Mouse (Mus musculus): Measurements from ENCODE around the gene Bbx. TPM values are rescaled to one million over a fixed set of nuclear protein-coding genes. Genes with fewer than 3 reads are reported as not detected.

Bbx gene
- polyA plus RNA-seq, 2 experiments, result 1.8 to 3.4 TPM

DNA sequence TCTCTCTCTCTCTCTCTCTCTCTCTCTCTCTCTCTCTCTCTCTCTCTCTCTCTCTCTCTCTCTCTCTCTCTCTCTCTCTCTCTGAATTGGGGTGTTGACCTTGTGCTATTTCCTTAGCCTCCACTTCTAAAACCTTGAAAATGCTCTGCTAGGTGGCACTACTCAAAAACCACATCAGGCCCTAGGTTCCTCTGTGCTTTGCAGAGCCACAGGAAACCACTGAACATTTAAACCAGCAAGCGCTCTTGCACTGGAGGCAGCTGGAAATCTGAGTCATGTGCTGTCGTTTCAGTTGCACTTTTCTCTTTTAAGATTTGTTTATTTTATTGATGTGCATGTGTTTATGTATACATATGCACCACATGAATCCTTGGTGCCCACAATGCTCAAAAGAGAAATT lies 59.6 kb downstream of the Bbx start:
- no peak overlapping the region for H3K27ac ChIP-seq
- 29% methylated on average over 2 of the region's 2 CpGs for WGBS (ENCODE audit: insufficient replicate concordance)
- H3K4me1 ChIP-seq (replicated peaks; ENCODE audit: control insufficient read depth in 2 of 2, insufficient read depth in 2 of 2, low read length in 1 of 2), result peaks cover 3 to 18% of the 10 kb centered on the region in 2 experiments
- DNase-seq (ENCODE audit: low read depth in 3 of 3, low spot score in 3 of 3) (no peak), ATAC-seq (ENCODE audit: insufficient read depth) (no peak)
- no peaks in the 10 kb centered on the region for H3K27me3 ChIP-seq (ENCODE audit: control insufficient read depth, insufficient read depth, low read length)
- H3K4me3 ChIP-seq (ENCODE audit: insufficient read depth in 1 of 2, low read depth in 2 of 2, low read length in 2 of 2), result no peak overlapping the region
- no peaks in the 10 kb centered on the region for H3K9me3 ChIP-seq (ENCODE audit: control insufficient read depth, low read length)
- no peak overlapping the region for H3K4me2 ChIP-seq (ENCODE audit: low read depth)
- H3K36me3 ChIP-seq (replicated peaks; ENCODE audit: control insufficient read depth, insufficient read depth, low read depth), result no peaks in the 10 kb centered on the region
- H3K9ac ChIP-seq (replicated peaks), result no peak overlapping the region
- no peak for TF ChIP-seq EP300 (IDR thresholded peaks at IDR 0.05; ENCODE audit: low read depth)
- TF ChIP-seq CTCF (IDR thresholded peaks at IDR 0.05; ENCODE audit: low read depth), result no peak

DNA sequence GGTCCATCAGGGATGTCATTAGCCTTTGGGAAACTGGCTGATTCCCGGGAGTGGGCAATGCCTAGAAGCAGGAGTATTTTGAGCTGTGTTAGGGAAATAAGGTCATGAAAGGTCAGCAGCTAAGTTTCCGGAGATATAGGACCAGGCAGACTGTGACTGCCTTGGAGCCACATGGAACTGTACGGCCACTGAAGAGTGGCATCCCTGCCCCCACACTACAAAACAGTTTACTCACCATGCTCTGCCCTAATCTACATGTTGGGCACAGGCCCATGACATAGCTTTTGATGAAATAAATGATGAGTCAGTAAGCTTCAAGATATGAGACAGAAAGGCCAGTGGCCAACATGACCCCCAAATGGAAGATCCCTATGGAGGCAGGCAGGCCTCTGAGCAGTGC lies 60.7 kb downstream of the Bbx start:
- no peak overlapping the region for H3K9ac ChIP-seq (replicated peaks)
- no peak overlapping the region for H3K27ac ChIP-seq
- H3K4me1 ChIP-seq (replicated peaks; ENCODE audit: control insufficient read depth in 2 of 2, insufficient read depth in 2 of 2, low read length in 1 of 2), result peaks cover 3 to 18% of the 10 kb centered on the region in 2 experiments
- H3K36me3 ChIP-seq (replicated peaks; ENCODE audit: control insufficient read depth, insufficient read depth, low read depth), result no peaks in the 10 kb centered on the region
- TF ChIP-seq EP300 (IDR thresholded peaks at IDR 0.05; ENCODE audit: low read depth), result no peak
- no peak for TF ChIP-seq CTCF (IDR thresholded peaks at IDR 0.05; ENCODE audit: low read depth)
- no peaks in the 10 kb centered on the region for H3K27me3 ChIP-seq (ENCODE audit: control insufficient read depth, insufficient read depth, low read length)
- WGBS (ENCODE audit: insufficient replicate concordance), result 64% methylated on average over 3 of the region's 3 CpGs
- DNase-seq (ENCODE audit: low read depth in 3 of 3, low spot score in 3 of 3) (no peak), ATAC-seq (ENCODE audit: insufficient read depth) (peak; percentile 75)
- no peak overlapping the region for H3K4me3 ChIP-seq (ENCODE audit: insufficient read depth in 1 of 2, low read depth in 2 of 2, low read length in 2 of 2)
- H3K4me2 ChIP-seq (ENCODE audit: low read depth), result no peak overlapping the region
- no peaks in the 10 kb centered on the region for H3K9me3 ChIP-seq (ENCODE audit: control insufficient read depth, low read length)

DNA sequence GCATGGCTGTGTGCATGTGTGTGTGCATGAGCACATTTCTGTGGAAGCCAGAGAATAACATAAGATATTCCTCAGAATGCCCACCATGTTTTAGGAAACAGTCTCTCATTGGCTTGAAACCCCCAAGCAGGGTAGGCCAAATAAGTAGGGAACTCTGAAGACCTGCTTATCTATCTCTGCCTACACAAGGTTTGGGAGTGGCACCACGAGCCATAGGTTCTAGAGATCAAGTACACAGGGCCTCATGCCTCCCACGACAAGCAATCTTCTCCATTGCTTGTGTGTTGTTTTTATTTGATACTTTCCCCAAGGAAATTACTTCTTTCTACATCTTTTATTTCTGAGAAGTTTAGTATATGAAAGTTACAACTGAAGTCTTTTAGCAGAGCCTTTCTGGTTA lies 61.8 kb downstream of the Bbx start:
- Histone ChIP-seq H3K4me1 (replicated peaks; ENCODE audit: control insufficient read depth in 2 of 2, insufficient read depth in 2 of 2, low read length in 1 of 2) (peaks cover 3 to 18% of the 10 kb centered on the region in 2 experiments), H3K4me3 (ENCODE audit: insufficient read depth in 1 of 2, low read depth in 2 of 2, low read length in 2 of 2) (no peak overlapping the region), H3K27me3 (ENCODE audit: control insufficient read depth, insufficient read depth, low read length) (no peaks in the 10 kb centered on the region), H3K27ac (no peak overlapping the region), H3K4me2 (ENCODE audit: low read depth) (no peak overlapping the region), H3K9me3 (ENCODE audit: control insufficient read depth, low read length) (no peaks in the 10 kb centered on the region), H3K36me3 (replicated peaks; ENCODE audit: control insufficient read depth, insufficient read depth, low read depth) (no peaks in the 10 kb centered on the region), H3K9ac (replicated peaks) (no peak overlapping the region)
- WGBS (ENCODE audit: insufficient replicate concordance), result 9% methylated on average over 2 of the region's 2 CpGs
- TF ChIP-seq EP300 (IDR thresholded peaks at IDR 0.05; ENCODE audit: low read depth) (no peak), CTCF (IDR thresholded peaks at IDR 0.05; ENCODE audit: low read depth) (no peak)
- ATAC-seq (ENCODE audit: insufficient read depth), result peak; percentile 60; the same call in 1 of the 2 replicates
- DNase-seq (ENCODE audit: low read depth in 3 of 3, low spot score in 3 of 3), result peak in 1 of 3 experiments; percentile 31

DNA sequence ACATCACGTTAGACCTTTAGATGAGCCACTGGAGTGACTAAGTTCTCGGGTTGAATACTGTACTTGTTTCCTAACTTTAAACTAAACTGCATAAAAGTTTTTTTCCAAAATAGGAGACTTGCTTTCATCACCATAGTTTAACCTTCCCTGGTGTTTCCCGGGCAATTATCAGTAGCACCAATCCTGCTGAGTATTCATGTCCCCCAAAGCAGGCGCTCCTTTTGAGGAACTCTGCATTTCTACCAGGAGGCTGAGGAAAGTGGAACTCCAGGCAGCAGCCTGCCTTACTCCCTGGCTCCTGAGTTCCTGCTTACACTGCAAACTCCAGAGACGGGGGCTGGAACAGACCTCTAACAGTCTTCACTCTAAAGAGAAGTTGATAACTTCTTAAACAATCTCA lies 65.6 kb downstream of the Bbx start:
- DNase-seq (ENCODE audit: low read depth in 3 of 3, low spot score in 3 of 3) (no peak), ATAC-seq (ENCODE audit: insufficient read depth) (no peak)
- Histone ChIP-seq H3K4me3 (ENCODE audit: insufficient read depth in 1 of 2, low read depth in 2 of 2, low read length in 2 of 2) (no peak overlapping the region), H3K9ac (replicated peaks) (no peak overlapping the region), H3K27ac (no peak overlapping the region), H3K4me1 (replicated peaks; ENCODE audit: control insufficient read depth in 2 of 2, insufficient read depth in 2 of 2, low read length in 1 of 2) (peaks cover 3 to 11% of the 10 kb centered on the region in 2 experiments), H3K4me2 (ENCODE audit: low read depth) (no peak overlapping the region), H3K36me3 (replicated peaks; ENCODE audit: control insufficient read depth, insufficient read depth, low read depth) (no peaks in the 10 kb centered on the region), H3K9me3 (ENCODE audit: control insufficient read depth, low read length) (no peaks in the 10 kb centered on the region), H3K27me3 (ENCODE audit: control insufficient read depth, insufficient read depth, low read length) (no peaks in the 10 kb centered on the region)
- no peak for TF ChIP-seq CTCF (IDR thresholded peaks at IDR 0.05; ENCODE audit: low read depth)
- no peak for TF ChIP-seq EP300 (IDR thresholded peaks at IDR 0.05; ENCODE audit: low read depth)
- 31% methylated on average over 5 of the region's 5 CpGs for WGBS (ENCODE audit: insufficient replicate concordance)

DNA sequence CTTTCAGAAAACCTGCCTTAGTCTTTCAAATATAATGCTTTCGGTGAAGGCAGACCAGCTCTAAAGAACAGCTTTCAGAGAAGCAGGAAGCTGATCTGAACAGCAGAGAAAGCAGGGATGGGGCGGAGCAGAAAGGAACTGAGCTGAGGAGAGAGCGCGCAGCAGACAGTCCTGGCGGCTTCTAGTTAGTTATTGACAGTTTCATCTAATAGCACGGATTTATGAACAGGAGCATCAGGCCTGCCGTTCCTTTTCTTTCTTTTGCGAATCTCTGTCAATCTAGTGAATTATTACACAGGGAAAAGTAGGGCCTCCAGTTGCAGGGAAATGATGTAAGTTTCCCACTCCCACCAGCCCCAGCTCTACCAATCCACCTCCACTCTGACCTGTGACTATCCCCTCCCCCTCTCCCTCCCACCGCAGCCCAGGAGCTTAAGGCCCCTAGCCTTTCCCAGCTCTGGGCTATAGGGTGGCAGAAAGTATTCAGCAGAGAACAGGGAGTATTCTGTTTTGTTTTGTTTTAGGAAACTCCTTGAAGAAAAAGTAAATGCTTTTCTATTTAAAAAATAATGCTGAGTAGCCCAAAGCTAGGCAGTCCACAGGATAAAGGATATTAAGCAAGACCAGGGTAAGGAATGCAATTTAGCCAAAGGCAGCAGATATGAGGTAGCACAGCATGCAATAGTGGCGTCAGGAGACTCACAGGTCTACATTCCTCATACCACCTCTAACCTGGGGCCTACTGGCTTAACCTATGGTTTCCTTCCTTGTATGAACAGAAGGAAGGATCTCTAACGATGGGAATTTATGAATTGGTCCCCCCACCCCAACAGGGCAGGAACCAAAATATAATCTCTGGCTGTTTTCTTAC lies 67.8 kb downstream of the Bbx start:
- Histone ChIP-seq H3K4me3 (ENCODE audit: insufficient read depth in 1 of 2, low read depth in 2 of 2, low read length in 2 of 2) (peak overlapping the region; percentile 37 to 52), H3K4me2 (ENCODE audit: low read depth) (peak overlapping the region; percentile 49), H3K36me3 (replicated peaks; ENCODE audit: control insufficient read depth, insufficient read depth, low read depth) (no peaks in the 10 kb centered on the region), H3K9ac (replicated peaks) (peak overlapping the region; percentile 13; the same call in 1 of the 2 replicates), H3K9me3 (ENCODE audit: control insufficient read depth, low read length) (no peaks in the 10 kb centered on the region), H3K27ac (no peak overlapping the region), H3K4me1 (replicated peaks; ENCODE audit: control insufficient read depth in 2 of 2, insufficient read depth in 2 of 2, low read length in 1 of 2) (no peaks in the 10 kb centered on the region; a peak in 1 of 4 replicates), H3K27me3 (ENCODE audit: control insufficient read depth, insufficient read depth, low read length) (no peaks in the 10 kb centered on the region)
- DNase-seq (ENCODE audit: low read depth in 3 of 3, low spot score in 3 of 3) (no peak), ATAC-seq (ENCODE audit: insufficient read depth) (peak; percentile 74)
- no peak for TF ChIP-seq EP300 (IDR thresholded peaks at IDR 0.05; ENCODE audit: low read depth)
- TF ChIP-seq CTCF (IDR thresholded peaks at IDR 0.05; ENCODE audit: low read depth), result no peak
- 21% methylated on average over 10 of the region's 11 CpGs for WGBS (ENCODE audit: insufficient replicate concordance)

Measured in liver, embryonic 14.5 days (tissue).